Mouse (Mus musculus) midbrain, postnatal 0 days (tissue): ENCODE results near the gene Htt. TPM values are rescaled to one million over a fixed set of nuclear protein-coding genes. Genes with fewer than 3 reads are reported as not detected.

ENCODE experiments used
- ATAC-seq: fragments of 200-750 bp; cut with Nextera tagmentation; 2 replicates; pipeline ENCODE4 v1.8.0; 2017; ENCODE audit warnings: moderate number of reproducible peaks, mild to moderate bottlenecking, moderate TSS enrichment, moderate library complexity; ENCODE audit not compliant: low FRiP score
- DNase-seq: peaks from one replicate; pipeline ENCODE4 v3.0.0-alpha.2; 2015; ENCODE audit warnings: low spot score
- H3K27ac ChIP-seq: fragments of 300-500 bp; sonication (generic); 2 replicates; pipeline ENCODE4 v1.5.1; 2014; ENCODE audit warnings: low read depth, mild to moderate bottlenecking, low read length, mixed read lengths
- H3K27me3 ChIP-seq: fragments of 300-500 bp; sonication (generic); 2 replicates; pipeline ENCODE4 v1.6.1; 2014; ENCODE audit warnings: low read length, control low read depth, mixed read lengths; ENCODE audit not compliant: insufficient read depth
- H3K36me3 ChIP-seq: fragments of 300-500 bp; sonication (generic); 2 replicates; pipeline ENCODE4 v1.6.1; 2014; ENCODE audit warnings: low read length, control low read depth, mixed read lengths; ENCODE audit not compliant: insufficient read depth
- H3K4me1 ChIP-seq: fragments of 300-500 bp; sonication (generic); 2 replicates; pipeline ENCODE4 v1.6.1; 2014; ENCODE audit warnings: mild to moderate bottlenecking, control low read depth, antibody characterized with exemption, low read length, mixed read lengths; ENCODE audit not compliant: insufficient read depth
- H3K4me2 ChIP-seq: fragments of 300-500 bp; sonication (generic); 2 replicates; pipeline ENCODE4 v1.6.1; 2014; ENCODE audit warnings: low read depth, mild to moderate bottlenecking, low read length, mixed read lengths; ENCODE audit not compliant: poor library complexity, severe bottlenecking
- H3K4me3 ChIP-seq: fragments of 300-500 bp; sonication (generic); 2 replicates; pipeline ENCODE4 v1.5.1; 2014; ENCODE audit warnings: low read depth, mild to moderate bottlenecking, low read length, moderate library complexity
- H3K9ac ChIP-seq: fragments of 300-500 bp; sonication (generic); replicated peaks from 2 replicates; pipeline ENCODE4 v1.6.1; 2014; ENCODE audit warnings: mild to moderate bottlenecking, low read length, moderate library complexity, mixed read lengths; ENCODE audit not compliant: poor library complexity, severe bottlenecking
- H3K9me3 ChIP-seq: fragments of 300-500 bp; sonication (generic); 2 replicates; pipeline ENCODE4 v1.6.1; 2016; ENCODE audit warnings: low read length, control low read depth
- CTCF ChIP-seq: IDR thresholded peaks from 2 replicates; pipeline ENCODE4 v1.5.1; 2016; ENCODE audit warnings: antibody characterized with exemption, mild to moderate bottlenecking
- WGBS: fragments of 180-500 bp; shearing (Covaris S2); extraction: QIAGEN DNeasy Blood & Tissue Kit; methylation state at CpG from one replicate; pipeline ENCODE4 v1.1.7; 2014; 5-methylcytosine and 5-hydroxymethylcytosine counted together
- polyA plus RNA-seq: library from polyadenylated mRNA; unstranded; fragments of >200 nt; fragmentation: Nextera tagmentation; extraction: Ambion mirVana; gene quantifications from 2 replicates; pipeline ENCODE4 v1.2.1, GENCODE M21; 2015
- total RNA-seq: library from RNA; depleted of rRNA; stranded (reverse); fragments of >200 nt; gene quantifications from 2 replicates; pipeline ENCODE4 v1.2.3, GENCODE M21; 2014

Htt gene
- total and polyA plus RNA-seq, 2 experiments from 2014 or later, result 7.4 to 39.9 TPM

DNA sequence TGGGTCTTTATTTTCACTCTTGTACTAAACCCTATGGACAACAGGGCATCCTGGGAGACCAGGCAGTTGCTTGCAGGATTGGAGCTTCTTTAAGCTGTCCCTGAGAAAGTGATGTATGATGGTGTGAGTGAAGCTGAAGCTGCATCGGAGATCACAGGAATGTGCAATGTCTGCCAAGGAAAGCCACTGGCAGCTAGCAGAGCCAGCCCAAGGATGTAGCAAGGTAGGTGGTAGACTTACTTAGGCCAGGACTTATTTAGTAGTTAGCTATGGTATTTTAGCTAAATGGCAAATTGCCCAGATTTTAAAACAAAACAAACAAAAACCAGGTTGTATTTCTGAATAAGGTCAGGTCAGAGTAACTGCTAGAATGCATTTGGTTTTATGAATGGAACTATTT lies 2.8 kb upstream of the Htt start:
- Histone ChIP-seq H3K4me3 (no peak overlapping the region), H3K9ac (no peak overlapping the region), H3K27ac (no peak overlapping the region), H3K9me3 (no peaks in the 10 kb centered on the region), H3K27me3 (no peaks in the 10 kb centered on the region), H3K36me3 (no peaks in the 10 kb centered on the region), H3K4me1 (no peaks in the 10 kb centered on the region; the same call in 1 of the 2 replicates), H3K4me2 (no peak overlapping the region)
- no peak for TF ChIP-seq CTCF
- 82% methylated on average over 1 of the region's 1 CpGs for WGBS
- DNase-seq (no peak), ATAC-seq (no peak)

DNA sequence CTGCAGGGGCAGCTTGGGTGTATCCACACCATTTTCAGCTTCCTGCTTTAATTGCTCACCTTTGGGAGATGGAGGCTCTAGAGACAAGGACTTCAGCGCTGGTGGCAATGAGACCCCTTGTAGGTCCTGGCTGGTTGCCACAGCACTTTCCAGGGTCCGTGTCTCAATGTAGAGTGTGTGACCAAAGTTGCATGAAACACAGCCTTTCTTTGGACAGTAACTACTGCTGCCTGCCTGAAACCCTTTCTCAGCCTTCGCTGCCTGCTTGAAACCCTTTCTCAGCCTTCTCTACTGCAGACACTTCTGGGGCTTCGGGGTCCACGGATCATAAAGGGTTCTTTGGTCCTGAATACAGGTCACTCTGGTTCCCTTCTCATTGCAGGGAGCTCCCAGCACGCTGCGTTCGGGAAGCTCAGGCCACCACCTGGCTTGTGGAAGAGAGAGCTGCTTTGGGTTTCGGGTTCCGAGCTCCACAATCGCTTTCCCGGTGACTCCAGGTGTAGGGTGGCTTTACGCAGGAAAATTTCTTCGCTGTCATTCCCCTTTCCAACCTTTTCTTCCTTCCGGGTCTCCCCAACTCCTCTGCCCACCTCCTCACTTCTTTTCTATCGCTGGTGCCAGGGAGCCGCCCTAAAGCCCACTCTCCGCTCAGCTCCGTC lies 561 bp upstream of the Htt start:
- 1% methylated on average over 19 of the region's 19 CpGs for WGBS
- ATAC-seq (peak; percentile 33; the same call in 1 of the 2 replicates), DNase-seq (no peak)
- no peaks in the 10 kb centered on the region for H3K36me3 ChIP-seq
- H3K27ac ChIP-seq, result peak overlapping the region; percentile 93
- H3K9me3 ChIP-seq, result no peaks in the 10 kb centered on the region
- H3K4me3 ChIP-seq, result peak overlapping the region; percentile 100
- H3K9ac ChIP-seq, result peak overlapping the region; percentile 92
- no peaks in the 10 kb centered on the region; the same call in 1 of the 2 replicates for H3K4me1 ChIP-seq
- H3K27me3 ChIP-seq, result no peaks in the 10 kb centered on the region
- no peak for TF ChIP-seq CTCF
- peak overlapping the region; percentile 92 for H3K4me2 ChIP-seq

DNA sequence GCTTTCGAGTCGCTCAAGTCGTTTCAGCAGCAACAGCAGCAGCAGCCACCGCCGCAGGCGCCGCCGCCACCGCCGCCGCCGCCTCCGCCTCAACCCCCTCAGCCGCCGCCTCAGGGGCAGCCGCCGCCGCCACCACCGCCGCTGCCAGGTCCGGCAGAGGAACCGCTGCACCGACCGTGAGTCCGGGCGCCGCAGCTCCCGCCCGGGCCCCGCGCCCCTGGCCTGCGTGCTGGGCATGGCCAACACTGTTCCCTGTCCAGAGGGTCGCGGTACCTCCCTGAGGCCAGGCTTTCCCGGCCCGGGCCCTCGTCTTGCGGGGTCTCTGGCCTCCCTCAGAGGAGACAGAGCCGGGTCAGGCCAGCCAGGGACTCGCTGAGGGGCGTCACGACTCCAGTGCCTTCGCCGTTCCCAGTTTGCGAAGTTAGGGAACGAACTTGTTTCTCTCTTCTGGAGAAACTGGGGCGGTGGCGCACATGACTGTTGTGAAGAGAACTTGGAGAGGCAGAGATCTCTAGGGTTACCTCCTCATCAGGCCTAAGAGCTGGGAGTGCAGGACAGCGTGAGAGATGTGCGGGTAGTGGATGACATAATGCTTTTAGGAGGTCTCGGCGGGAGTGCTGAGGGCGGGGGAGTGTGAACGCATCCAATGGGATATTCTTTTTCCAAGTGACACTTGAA lies 533 bp downstream of the Htt start:
- Histone ChIP-seq H3K36me3 (no peaks in the 10 kb centered on the region), H3K4me2 (peak overlapping the region; percentile 92), H3K4me1 (no peaks in the 10 kb centered on the region; the same call in 1 of the 2 replicates), H3K27me3 (no peaks in the 10 kb centered on the region), H3K9me3 (no peaks in the 10 kb centered on the region), H3K4me3 (peak overlapping the region; percentile 100), H3K27ac (peak overlapping the region; percentile 93), H3K9ac (peak overlapping the region; percentile 92)
- WGBS, result 4% methylated on average over 38 of the region's 54 CpGs
- ATAC-seq, result peak; percentile 57
- DNase-seq, result peak; percentile 63
- no peak for TF ChIP-seq CTCF

DNA sequence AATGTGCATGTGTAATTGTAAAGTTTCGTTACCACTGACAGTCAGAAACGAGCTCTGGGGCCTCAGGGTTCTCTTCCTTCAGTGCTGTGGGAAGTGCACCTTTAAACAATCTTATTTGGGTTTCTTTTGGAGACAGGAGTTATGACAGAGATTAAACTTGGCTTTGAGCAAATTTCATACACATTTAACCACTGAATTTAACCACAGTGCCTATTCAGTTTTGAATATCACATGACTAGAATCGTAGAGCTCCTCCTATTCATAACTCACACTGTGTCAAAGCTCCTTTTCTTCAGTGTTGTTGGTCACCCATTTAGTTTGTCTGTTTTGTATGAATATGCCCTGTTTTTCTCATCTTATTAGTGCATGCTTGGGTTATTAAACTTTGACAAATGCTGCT lies 10.3 kb downstream of the Htt start:
- Histone ChIP-seq H3K27ac (no peak overlapping the region), H3K4me3 (no peak overlapping the region), H3K4me2 (no peak overlapping the region), H3K9me3 (no peaks in the 10 kb centered on the region), H3K9ac (no peak overlapping the region), H3K27me3 (no peaks in the 10 kb centered on the region), H3K36me3 (no peaks in the 10 kb centered on the region), H3K4me1 (no peaks in the 10 kb centered on the region)
- no peak for TF ChIP-seq CTCF
- 90% methylated on average over 3 of the region's 3 CpGs for WGBS
- DNase-seq, result no peak
- no peak for ATAC-seq

DNA sequence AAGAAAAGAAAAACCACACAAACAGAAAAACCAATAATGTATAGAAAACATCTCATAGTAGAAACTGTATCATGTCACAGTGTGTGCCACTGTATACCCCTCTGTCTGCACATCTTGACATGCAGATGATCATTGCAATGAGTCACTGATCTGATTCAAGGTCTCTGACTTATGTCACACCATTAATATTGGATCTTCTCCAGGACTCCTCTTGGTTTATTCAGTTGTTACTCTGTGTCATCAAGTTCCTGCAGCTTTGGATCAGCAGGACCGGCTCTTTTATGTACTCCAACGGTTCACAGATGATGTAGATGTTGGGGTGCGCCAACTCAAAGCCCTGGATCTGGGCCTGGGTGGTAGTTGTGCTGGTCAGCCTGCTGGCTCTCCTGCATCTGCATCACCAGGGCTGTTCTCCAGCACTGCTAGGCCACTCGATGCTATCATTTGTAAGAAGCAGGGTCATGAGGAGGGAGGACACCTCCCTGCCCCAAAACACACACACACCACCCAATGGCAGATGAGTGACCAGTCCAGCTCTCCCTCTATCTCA lies 11.2 kb downstream of the Htt start:
- H3K4me1 ChIP-seq, result no peaks in the 10 kb centered on the region
- H3K4me2 ChIP-seq, result no peak overlapping the region
- WGBS, result 93% methylated on average over 4 of the region's 4 CpGs

DNA sequence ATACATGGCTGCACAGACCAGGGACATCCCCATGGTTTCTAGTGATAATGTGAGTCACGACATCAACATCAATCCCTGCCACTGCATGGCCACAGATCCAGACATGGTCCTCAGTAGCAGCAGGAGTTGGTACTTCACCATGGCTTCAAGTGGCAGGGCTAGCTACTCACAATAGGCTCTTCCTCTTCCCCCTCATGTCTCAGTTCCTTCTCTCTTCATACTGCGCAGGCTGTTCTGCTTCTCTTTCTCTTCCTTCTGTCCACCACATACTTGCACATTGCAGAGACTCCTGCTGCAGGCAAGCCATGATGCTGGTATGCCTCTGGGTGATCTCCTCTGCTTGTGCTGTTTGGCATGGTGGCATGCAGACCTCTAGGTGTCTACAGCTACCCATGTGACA lies 11.9 kb downstream of the Htt start:
- WGBS, result 94% methylated on average over 2 of the region's 2 CpGs
- H3K27me3 ChIP-seq, result no peaks in the 10 kb centered on the region
- no peak overlapping the region for H3K9ac ChIP-seq
- no peak overlapping the region for H3K27ac ChIP-seq
- no peak for DNase-seq
- H3K4me2 ChIP-seq, result no peak overlapping the region
- H3K4me1 ChIP-seq, result no peaks in the 10 kb centered on the region
- ATAC-seq, result no peak
- no peak overlapping the region for H3K4me3 ChIP-seq
- no peaks in the 10 kb centered on the region for H3K36me3 ChIP-seq
- no peaks in the 10 kb centered on the region for H3K9me3 ChIP-seq
- TF ChIP-seq CTCF, result no peak

More for the DNA sequence above, 11.2 kb downstream of the Htt start:
- H3K36me3 ChIP-seq, result no peaks in the 10 kb centered on the region
- TF ChIP-seq CTCF, result no peak
- H3K9me3 ChIP-seq, result no peaks in the 10 kb centered on the region
- H3K9ac ChIP-seq, result no peak overlapping the region
- H3K27ac ChIP-seq, result no peak overlapping the region
- no peak for DNase-seq
- H3K27me3 ChIP-seq, result no peaks in the 10 kb centered on the region
- H3K4me3 ChIP-seq, result no peak overlapping the region
- no peak for ATAC-seq
